Mouse (Mus musculus) layer of hippocampus, postnatal 36 days (tissue): ENCODE measurements around the gene Cutal. TPM values are rescaled to one million over a fixed set of nuclear protein-coding genes. Genes with fewer than 3 reads are reported as not detected.

Experiments
- DNase-seq, 2 experiments: peaks; one replicate each; pipeline ENCODE4 v3.0.0; 2022
- total RNA-seq, 2 experiments: library from RNA; stranded (reverse); gene quantifications; 2 replicates each; pipeline ENCODE4 v1.2.3; 2021

The Cutal gene
- total RNA-seq, 2 experiments from 2014 or later: 0.18 to 0.40 TPM

GRCm38 (mm10) chr2:34884186-34884585 lies 10.0 kb downstream of the Cutal start:
- no peak for DNase-seq

- DNase-seq: no peak
Measured at GRCm38 (mm10) chr2:34893950-34894349, 19.8 kb downstream of the Cutal start.

GRCm38 (mm10) chr2:34895503-34896113 lies 21.4 kb downstream of the Cutal start:
- no peak for DNase-seq

GRCm38 (mm10) chr2:34896821-34897460 lies 22.7 kb downstream of the Cutal start:
- DNase-seq: no peak

GRCm38 (mm10) chr2:34897820-34898219 lies 23.6 kb downstream of the Cutal start:
- DNase-seq: no peak

GRCm38 (mm10) chr2:34899682-34900081 lies 25.5 kb downstream of the Cutal start:
- DNase-seq: no peak

- no peak for DNase-seq
Measured at GRCm38 (mm10) chr2:34900412-34900811, 26.2 kb downstream of the Cutal start.

- DNase-seq: no peak
Measured at GRCm38 (mm10) chr2:34901726-34902125, 27.5 kb downstream of the Cutal start.

GRCm38 (mm10) chr2:34902731-34903130 lies 28.5 kb downstream of the Cutal start:
- no peak for DNase-seq

- DNase-seq: no peak
Measured at GRCm38 (mm10) chr2:34903191-34903590, 29.0 kb downstream of the Cutal start.

GRCm38 (mm10) chr2:34903652-34904405 lies 29.6 kb downstream of the Cutal start:
- DNase-seq: no peak

GRCm38 (mm10) chr2:34904849-34905542 lies 30.8 kb downstream of the Cutal start:
- DNase-seq: peak; percentile 99

GRCm38 (mm10) chr2:34906426-34906825 lies 32.2 kb downstream of the Cutal start:
- no peak for DNase-seq

- no peak for DNase-seq
Measured at GRCm38 (mm10) chr2:34906861-34907604, 32.8 kb downstream of the Cutal start.

- DNase-seq: no peak
Measured at GRCm38 (mm10) chr2:34909719-34910118, 35.5 kb downstream of the Cutal start.

GRCm38 (mm10) chr2:34911871-34912270 lies 37.7 kb downstream of the Cutal start:
- no peak for DNase-seq

- no peak for DNase-seq
Measured at GRCm38 (mm10) chr2:34912613-34913012, 38.4 kb downstream of the Cutal start.

- no peak for DNase-seq
Measured at GRCm38 (mm10) chr2:34913218-34914068, 39.2 kb downstream of the Cutal start, which contains the start of gene Phf19. Gene Phf19 (minus strand): TSS chr2:34914026.

GRCm38 (mm10) chr2:34914069-34914822 lies 40.0 kb downstream of the Cutal start:
- DNase-seq: peak in 1 of 2 experiments; percentile 44

GRCm38 (mm10) chr2:34914823-34915082 lies 40.6 kb downstream of the Cutal start:
- no peak for DNase-seq

GRCm38 (mm10) chr2:34915103-34915502 lies 40.9 kb downstream of the Cutal start:
- DNase-seq: no peak
